19 mouse cellular contexts compared by ENCODE assay signal in the genomic region with DNA sequence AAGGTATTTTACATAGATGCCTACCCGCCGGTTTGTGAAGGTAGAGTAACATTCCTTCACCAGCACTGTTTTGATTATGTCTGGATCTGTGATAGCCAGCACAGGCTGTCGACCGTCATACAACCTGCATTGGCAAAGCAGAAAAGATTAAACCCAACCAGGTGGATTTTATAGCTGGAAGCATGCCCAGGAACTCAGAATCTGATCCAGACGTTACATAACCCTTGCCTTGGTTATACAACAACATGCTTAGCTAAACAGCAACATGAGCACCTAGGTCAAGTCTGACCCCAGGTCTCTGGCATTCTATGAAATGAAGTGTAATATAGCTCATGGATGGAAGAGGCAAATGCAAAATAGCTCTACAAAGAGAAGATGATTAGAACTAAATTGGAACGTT. TPM values are rescaled to one million over a fixed set of nuclear protein-coding genes. Genes with fewer than 3 reads are reported as not detected.
DNase-seq lines count a peak whose midpoint lies in the region; ATAC-seq and TF ChIP-seq lines count a peak whose summit lies in the region.
"Had no signal": no experiment of that assay in that cellular context is flagged by ENCODE, and none has a peak within 500 bp of the region (broad histone marks: within the 10 kb centered on the region; RNA-seq: fewer than 3 reads in every experiment).

No protein-coding gene starts in this region.

- no peak overlapping the region for H3K4me3 ChIP-seq in kidney, adult 2 months (ENCODE audit: insufficient read depth, low read depth, low read length)
- H3K4me3 ChIP-seq in kidney, embryonic 16.5 days (ENCODE audit: low read length), result no peak overlapping the region
- no peak overlapping the region for H3K4me3 ChIP-seq in cerebellum, adult 2 months (replicated peaks; ENCODE audit: insufficient read depth, low read depth, low read length)
- H3K4me3 ChIP-seq: limb, embryonic 12.5 days; midbrain, embryonic 10.5 days; stomach, embryonic 15.5 days had no signal

- H3K9ac ChIP-seq in kidney, embryonic 16.5 days (replicated peaks; ENCODE audit: low read length), result no peak overlapping the region
- H3K9ac ChIP-seq: limb, embryonic 12.5 days; lung, embryonic 14.5 days; stomach, embryonic 15.5 days had no signal

- H3K36me3 ChIP-seq in kidney, adult 2 months (ENCODE audit: control insufficient read depth, insufficient read depth, low read length), result no peaks in the 10 kb centered on the region
- H3K36me3 ChIP-seq in kidney, embryonic 16.5 days (ENCODE audit: insufficient read depth, low read length), result no peaks in the 10 kb centered on the region
- H3K36me3 ChIP-seq: limb, embryonic 12.5 days; midbrain, embryonic 10.5 days; stomach, embryonic 15.5 days had no signal

- H3K4me2 ChIP-seq in kidney, embryonic 16.5 days (replicated peaks; ENCODE audit: low read depth, low read length), result no peak overlapping the region
- H3K4me2 ChIP-seq: limb, embryonic 12.5 days; lung, embryonic 14.5 days; stomach, embryonic 15.5 days had no signal

- no peaks in the 10 kb centered on the region for H3K9me3 ChIP-seq in kidney, embryonic 16.5 days (ENCODE audit: low read length)
- H3K9me3 ChIP-seq: limb, embryonic 12.5 days; midbrain, embryonic 10.5 days; stomach, embryonic 15.5 days had no signal

- intact Hi-C loops in heart, postnatal 10 days (cut with DNase I), result no loop called here

- H3K27ac ChIP-seq in kidney, adult 2 months (ENCODE audit: insufficient read depth, low read depth, low read length), result peak overlapping the region; percentile 78
- no peak overlapping the region for H3K27ac ChIP-seq in kidney, embryonic 16.5 days (ENCODE audit: low read length)
- 0 out of 2 replicates have a peak overlapping the region, but pooled peaks have one; percentile 16 for H3K27ac ChIP-seq in cerebellum, adult 2 months (ENCODE audit: insufficient read depth, low read length)
- H3K27ac ChIP-seq: limb, embryonic 12.5 days; midbrain, embryonic 10.5 days; stomach, embryonic 15.5 days had no signal

- TF ChIP-seq POLR2A in kidney, adult 2 months (IDR thresholded peaks at IDR 0.05; ENCODE audit: low read depth, low read length), result no peak
- no peak for TF ChIP-seq POLR2A in cerebellum, adult 2 months (IDR thresholded peaks at IDR 0.05; ENCODE audit: borderline replicate concordance, insufficient read depth, low read length)

- no peak for TF ChIP-seq CTCF in kidney, adult 2 months (conservative IDR thresholded peaks at IDR 0.05; ENCODE audit: insufficient read depth, insufficient read length, low read depth, low read length)
- TF ChIP-seq CTCF in cerebellum, adult 2 months (IDR thresholded peaks at IDR 0.05; ENCODE audit: borderline replicate concordance, insufficient read depth, low read depth, low read length), result no peak

- H3K27me3 ChIP-seq in kidney, adult 2 months (replicated peaks; ENCODE audit: control insufficient read depth, insufficient read depth, low read length), result no peaks in the 10 kb centered on the region
- H3K27me3 ChIP-seq in kidney, embryonic 16.5 days (ENCODE audit: insufficient read depth, low read length), result no peaks in the 10 kb centered on the region
- H3K27me3 ChIP-seq in cerebellum, adult 2 months (ENCODE audit: control insufficient read depth, insufficient read depth, low read length), result no peaks in the 10 kb centered on the region
- H3K27me3 ChIP-seq: limb, embryonic 12.5 days; stomach, embryonic 15.5 days had no signal

- peaks cover 8% of the 10 kb centered on the region; the same call in 1 of the 2 replicates for H3K4me1 ChIP-seq in kidney, adult 2 months (ENCODE audit: control insufficient read depth, insufficient read depth, low read length)
- H3K4me1 ChIP-seq in kidney, embryonic 16.5 days (ENCODE audit: insufficient read depth, low read length), result no peaks in the 10 kb centered on the region
- no peaks in the 10 kb centered on the region; the same call in 1 of the 2 replicates for H3K4me1 ChIP-seq in cerebellum, adult 2 months (ENCODE audit: control insufficient read depth, insufficient read depth, low read length)
- H3K4me1 ChIP-seq: limb, embryonic 12.5 days; midbrain, embryonic 10.5 days; stomach, embryonic 15.5 days had no signal

- WGBS in kidney, adult 2 months, result 30% methylated on average over 6 of the region's 6 CpGs
- WGBS in kidney, embryonic 16.5 days, result 60% methylated on average over 6 of the region's 6 CpGs
- WGBS in cerebellum, adult 2 months, result 40% methylated on average over 6 of the region's 6 CpGs

- ATAC-seq in kidney, embryonic 16.5 days (ENCODE audit: low FRiP score, low TSS enrichment), result no peak
- ATAC-seq in megakaryocyte-erythroid progenitor cell, adult 5-6 weeks (replicated peaks; ENCODE audit: low FRiP score, low TSS enrichment, poor library complexity, severe bottlenecking), result no peak
- ATAC-seq: CD4-positive, CD25-positive, alpha-beta regulatory T cell, adult 4 months had no signal

- peak; percentile 92 for DNase-seq in kidney, adult 2 months
- DNase-seq in cerebellum, adult 2 months, result peak; percentile 28 to 72
- peak; percentile 55 to 67 for DNase-seq in cerebellum, postnatal 10 days
- peak; percentile 66 to 72 for DNase-seq in kidney, postnatal 25 days
- no peak for DNase-seq in heart, postnatal 10 days
- DNase-seq: adrenal gland, adult 2 months; gastrocnemius, postnatal 36 days; lung, embryonic 14.5 days had no signal

RNA-seq across cellular contexts. Expression of a gene that starts 5.9 kb away (rescaled TPM):
- 0.22 and 0.31 TPM in 2 replicates for polyA plus RNA-seq in kidney, adult 2 months (2012; rRNA removed)
- 0.09 TPM in 1 of 2 replicates, not detected in the other for polyA plus RNA-seq in kidney, embryonic 16.5 days (2015; fragmentation: Nextera tagmentation; extraction: Ambion mirVana)
- 2.9 TPM in 2 replicates for polyA plus RNA-seq in cerebellum, adult 2 months (2012; rRNA removed)
- total RNA-seq in megakaryocyte-erythroid progenitor cell, adult 5-6 weeks (2014; fragmentation: Nextera tagmentation), result not detected in 2 replicates
- total RNA-seq in megakaryocyte-erythroid progenitor cell, adult 5-6 weeks (2017), result not detected in 2 replicates
- total RNA-seq in heart, postnatal 10 days (2021), result under 1 TPM; 0.17 to 0.22 TPM
- total RNA-seq: MEL had no signal
- polyA plus RNA-seq: adrenal gland, adult 2 months; CD4-positive, CD25-positive, alpha-beta regulatory T cell, adult 4 months; heart, embryonic 14.5 days; hindbrain, embryonic 11.5 days; limb, embryonic 12.5 days; midbrain, embryonic 10.5 days; neural tube, embryonic 14.5 days had no signal

RNA-seq across cellular contexts. Expression of a gene that starts 43.9 kb away (rescaled TPM):
- polyA plus RNA-seq in kidney, adult 2 months (2012; rRNA removed), result 1.3 and 2.3 TPM in 2 replicates
- polyA plus RNA-seq in kidney, embryonic 16.5 days (2015; fragmentation: Nextera tagmentation; extraction: Ambion mirVana), result 0.40 and 1.0 TPM in 2 replicates
- polyA plus RNA-seq in cerebellum, adult 2 months (2012; rRNA removed), result 0.11 and 0.23 TPM in 2 replicates
- total RNA-seq in megakaryocyte-erythroid progenitor cell, adult 5-6 weeks (2014; fragmentation: Nextera tagmentation), result 1.5 TPM in 1 of 2 replicates, not detected in the other
- not detected in 2 replicates for total RNA-seq in megakaryocyte-erythroid progenitor cell, adult 5-6 weeks (2017)
- under 1 TPM; 0.17 to 0.26 TPM for total RNA-seq in heart, postnatal 10 days (2021)
- total RNA-seq: left cerebral cortex, adult 8-10 months had no signal
- polyA plus RNA-seq: hindbrain, embryonic 11.5 days; limb, embryonic 12.5 days; midbrain, embryonic 10.5 days; neural tube, embryonic 14.5 days had no signal

RNA-seq across cellular contexts. Expression of a gene that starts 47.3 kb away (rescaled TPM):
- 0.05 and 0.20 TPM in 2 replicates for polyA plus RNA-seq in kidney, adult 2 months (2012; rRNA removed)
- 0.04 TPM in 1 of 2 replicates, not detected in the other for polyA plus RNA-seq in kidney, embryonic 16.5 days (2015; fragmentation: Nextera tagmentation; extraction: Ambion mirVana)
- 75.6 and 85.7 TPM in 2 replicates for polyA plus RNA-seq in cerebellum, adult 2 months (2012; rRNA removed)
- not detected in 2 replicates for total RNA-seq in megakaryocyte-erythroid progenitor cell, adult 5-6 weeks (2014; fragmentation: Nextera tagmentation)
- not detected in 2 replicates for total RNA-seq in megakaryocyte-erythroid progenitor cell, adult 5-6 weeks (2017)
- total RNA-seq in heart, postnatal 10 days (2021), result under 1 TPM; 0.34 to 0.37 TPM
- total RNA-seq: MEL had no signal
- polyA plus RNA-seq: lung, embryonic 14.5 days had no signal

RNA-seq across cellular contexts. Expression of a gene that starts 57.6 kb away (rescaled TPM):
- 1.3 and 1.5 TPM in 2 replicates for polyA plus RNA-seq in kidney, adult 2 months (2012; rRNA removed)
- polyA plus RNA-seq in kidney, embryonic 16.5 days (2015; fragmentation: Nextera tagmentation; extraction: Ambion mirVana), result 0.47 TPM in 1 of 2 replicates, not detected in the other
- not detected in 2 replicates for polyA plus RNA-seq in cerebellum, adult 2 months (2012; rRNA removed)
- total RNA-seq in megakaryocyte-erythroid progenitor cell, adult 5-6 weeks (2014; fragmentation: Nextera tagmentation), result not detected in 2 replicates
- total RNA-seq in megakaryocyte-erythroid progenitor cell, adult 5-6 weeks (2017), result not detected in 2 replicates
- total RNA-seq in heart, postnatal 10 days (2021), result under 1 TPM; 0.74 to 0.84 TPM
- total RNA-seq: gastrocnemius, postnatal 36 days; left cerebral cortex, adult 8-10 months had no signal
- polyA plus RNA-seq: hindbrain, embryonic 11.5 days; limb, embryonic 12.5 days; midbrain, embryonic 10.5 days; neural tube, embryonic 14.5 days had no signal

Comparison
In these comparisons a context has a peak if more than half of its experiments do, and no peak if none do; other contexts are left out.
1. DNase-seq: peak in kidney, adult 2 months (single experiment), cerebellum, adult 2 months (2 of 2), cerebellum, postnatal 10 days (2 of 2) and kidney, postnatal 25 days (2 of 2); none in heart, postnatal 10 days (0 of 2).
2. RNA of a gene that starts 47.3 kb away (polyA plus RNA-seq): 75.6 to 85.7 TPM in cerebellum, adult 2 months; 0.05 to 0.20 TPM in kidney, adult 2 months and 0.04 TPM in kidney, embryonic 16.5 days; every median in the first group is over 10 times any median in the second.